Mouse (Mus musculus): ENCODE measurements around the gene Dph1.

The Dph1 gene

GRCm38 (mm10) chr11:75161417-75162008 lies 29.5 kb downstream of the Dph1 start:
- in situ Hi-C loops (cut with MseI, MboI), result no loop called here

- in situ Hi-C loops (cut with MseI, MboI), result no loop called here
Measured at GRCm38 (mm10) chr11:75160954-75161353, 30.1 kb downstream of the Dph1 start.

- in situ Hi-C loops (cut with MseI, MboI), result loop anchor here (5.0 kb wide), 2 partner anchors 172 to 177 kb away; no protein-coding TSS in a partner anchor
Measured at GRCm38 (mm10) chr11:75159564-75159963, 31.5 kb downstream of the Dph1 start.

- in situ Hi-C loops (cut with MseI, MboI), result loop anchor here (5.0 kb wide), 2 partner anchors 171 to 176 kb away; no protein-coding TSS in a partner anchor
Measured at GRCm38 (mm10) chr11:75158432-75158831, 32.6 kb downstream of the Dph1 start.

- in situ Hi-C loops (cut with MseI, MboI), result loop anchor here (5.0 kb wide), 2 partner anchors 171 to 176 kb away; no protein-coding TSS in a partner anchor
Measured at GRCm38 (mm10) chr11:75157901-75158300, 33.1 kb downstream of the Dph1 start.

- in situ Hi-C loops (cut with MseI, MboI), result loop anchor here (5.0 kb wide), 2 partner anchors 170 to 175 kb away; no protein-coding TSS in a partner anchor
Measured at GRCm38 (mm10) chr11:75157037-75157436, 34.0 kb downstream of the Dph1 start.

GRCm38 (mm10) chr11:75156416-75156815 lies 34.6 kb downstream of the Dph1 start:
- in situ Hi-C loops (cut with MseI, MboI), result loop anchor here (5.0 kb wide), 2 partner anchors 169 to 174 kb away; no protein-coding TSS in a partner anchor

GRCm38 (mm10) chr11:75155985-75156384 lies 35.1 kb downstream of the Dph1 start:
- in situ Hi-C loops (cut with MseI, MboI), result loop anchor here (5.0 kb wide), 2 partner anchors 169 to 174 kb away; no protein-coding TSS in a partner anchor

- in situ Hi-C loops (cut with MseI, MboI), result no loop called here
Measured at GRCm38 (mm10) chr11:75154053-75154585, 36.9 kb downstream of the Dph1 start.

- in situ Hi-C loops (cut with MseI, MboI), result no loop called here
Measured at GRCm38 (mm10) chr11:75152603-75153557, 38.2 kb downstream of the Dph1 start.

GRCm38 (mm10) chr11:75150346-75150745 lies 40.7 kb downstream of the Dph1 start:
- in situ Hi-C loops (cut with MseI, MboI), result no loop called here

- in situ Hi-C loops (cut with MseI, MboI), result no loop called here
Measured at GRCm38 (mm10) chr11:75148332-75149035, 42.6 kb downstream of the Dph1 start.

GRCm38 (mm10) chr11:75147846-75148168 lies 43.2 kb downstream of the Dph1 start:
- in situ Hi-C loops (cut with MseI, MboI), result no loop called here

- in situ Hi-C loops (cut with MseI, MboI), result no loop called here
Measured at GRCm38 (mm10) chr11:75147106-75147845, 43.8 kb downstream of the Dph1 start.

- in situ Hi-C loops (cut with MseI, MboI), result no loop called here
Measured at GRCm38 (mm10) chr11:75145841-75146240, 45.2 kb downstream of the Dph1 start.

GRCm38 (mm10) chr11:75142749-75143148 lies 48.3 kb downstream of the Dph1 start:
- in situ Hi-C loops (cut with MseI, MboI), result no loop called here

- in situ Hi-C loops (cut with MseI, MboI), result no loop called here
Measured at GRCm38 (mm10) chr11:75141913-75142312, 49.1 kb downstream of the Dph1 start.

GRCm38 (mm10) chr11:75141038-75141437 lies 50.0 kb downstream of the Dph1 start:
- in situ Hi-C loops (cut with MseI, MboI), result no loop called here

- in situ Hi-C loops (cut with MseI, MboI), result no loop called here
Measured at GRCm38 (mm10) chr11:75140431-75140830, 50.6 kb downstream of the Dph1 start.

- in situ Hi-C loops (cut with MseI, MboI), result no loop called here
Measured at GRCm38 (mm10) chr11:75139122-75139963, 51.7 kb downstream of the Dph1 start.
